Mouse (Mus musculus) liver, postnatal 0 days (tissue): ENCODE results near the gene Rac2.

ENCODE experiments used
- CTCF ChIP-seq: sonication (generic); IDR thresholded peaks from 2 replicates; pipeline ENCODE4 v1.5.1; 2016; ENCODE audit warnings: antibody characterized with exemption, low read depth
- EP300 ChIP-seq: IDR thresholded peaks from 2 replicates; pipeline ENCODE4 v1.6.1; 2016; ENCODE audit warnings: antibody characterized with exemption, low read depth, mild to moderate bottlenecking

- TF ChIP-seq CTCF (no peak), EP300 (no peak)
Observed at GRCm38 (mm10) chr15:78524163-78524562, 48.4 kb downstream of the Rac2 start.
